Mouse (Mus musculus): ENCODE data around the gene Mpp3.

Gene Mpp3

DNA sequence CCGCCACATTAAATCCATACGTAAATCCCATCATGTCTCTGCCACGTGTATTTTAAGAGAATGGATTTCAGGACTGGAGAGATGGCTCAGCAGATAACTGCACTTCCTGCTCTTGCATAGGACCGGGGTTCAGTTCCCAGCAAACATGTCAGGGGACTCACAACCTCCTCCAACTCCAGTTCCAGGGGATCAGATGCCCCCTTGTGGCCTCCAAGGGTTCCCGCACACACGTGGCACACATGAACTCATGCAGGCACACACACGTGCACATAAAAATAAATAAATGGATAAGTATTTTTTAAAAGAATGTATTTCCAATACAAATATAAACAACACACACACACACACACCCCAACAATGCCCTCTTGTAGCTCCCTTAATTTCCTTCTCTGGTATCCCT lies 51.3 kb downstream of the Mpp3 start:
- DNase-seq (ENCODE audit: low spot score): no peak

DNA sequence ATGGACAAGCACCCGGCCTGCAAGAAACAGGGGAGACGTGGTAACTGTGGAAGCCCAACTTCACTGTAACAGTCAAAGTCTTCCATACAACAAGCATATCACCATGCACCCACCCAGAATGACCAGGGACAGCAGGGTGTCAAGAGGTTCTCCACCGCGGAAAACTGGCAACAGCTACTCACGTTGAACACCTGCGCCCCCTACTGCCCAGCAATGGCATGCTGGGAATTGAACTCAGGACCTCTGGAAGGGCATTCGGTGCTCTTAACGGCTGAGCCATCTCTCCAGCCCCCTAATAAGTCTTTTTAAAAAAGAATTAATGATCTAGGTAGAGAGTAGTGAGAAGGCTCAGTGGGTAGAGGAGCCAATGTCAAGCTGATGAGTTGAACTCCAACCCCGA lies 53.3 kb downstream of the Mpp3 start:
- DNase-seq (ENCODE audit: low spot score): no peak

DNA sequence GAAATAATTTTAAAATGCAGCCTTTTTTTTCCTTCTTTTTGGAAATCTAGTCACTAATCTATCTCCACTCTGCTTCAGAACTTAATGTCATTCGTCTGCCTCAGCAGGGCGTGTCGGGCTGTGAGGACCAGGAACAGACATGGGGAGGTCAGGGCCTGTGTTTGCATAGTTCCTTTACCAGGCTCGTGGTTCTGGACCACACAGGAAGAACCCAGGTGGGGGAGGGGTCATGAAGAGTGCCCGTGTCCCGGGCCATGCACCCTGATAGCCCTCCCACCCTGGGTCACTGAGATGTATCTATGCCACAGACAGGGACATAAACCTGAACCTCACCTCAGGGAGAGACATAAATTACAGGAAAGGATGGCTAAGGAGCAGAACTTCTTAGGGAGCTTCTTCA lies 54.1 kb downstream of the Mpp3 start:
- no peak for DNase-seq (ENCODE audit: low spot score)

DNA sequence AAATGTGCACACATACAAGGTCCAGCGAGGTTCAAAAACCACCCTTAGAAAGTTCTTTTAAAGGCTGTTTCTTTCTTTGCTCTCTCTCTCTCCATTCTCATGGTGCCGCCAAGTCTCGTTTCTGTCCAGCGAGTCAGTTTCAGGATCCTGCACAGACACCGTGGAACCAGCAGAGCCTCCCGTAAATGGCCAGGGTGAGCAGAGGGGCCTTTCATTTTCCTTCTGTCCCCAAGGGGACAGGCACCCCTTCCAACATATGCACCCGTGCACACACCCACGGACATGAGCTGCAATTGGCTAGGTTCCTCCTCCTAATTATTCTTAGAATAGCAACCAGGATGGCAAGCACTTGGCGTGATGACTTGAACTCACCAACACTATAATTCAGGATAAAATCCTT lies 54.8 kb downstream of the Mpp3 start:
- DNase-seq (ENCODE audit: low spot score): no peak

DNA sequence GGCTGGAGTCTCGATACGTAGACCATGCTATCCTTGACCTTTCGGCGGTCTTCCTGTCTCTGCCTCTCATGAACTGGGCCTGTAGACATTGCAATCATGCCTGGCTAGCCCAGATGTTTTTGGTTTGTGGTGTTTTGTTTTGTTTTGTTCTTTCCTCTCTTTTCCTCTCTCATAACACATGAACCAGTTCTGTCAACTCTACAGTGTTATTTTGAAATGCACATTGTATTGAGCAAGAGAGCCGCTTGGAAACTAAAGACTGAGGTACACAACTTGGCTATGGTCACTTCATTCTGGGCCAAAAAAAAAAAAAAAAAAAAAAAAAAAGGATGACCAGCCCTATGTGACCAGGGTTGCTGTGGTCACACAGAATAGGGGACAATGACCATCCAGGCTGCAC lies 55.6 kb downstream of the Mpp3 start:
- DNase-seq (ENCODE audit: low spot score): no peak

DNA sequence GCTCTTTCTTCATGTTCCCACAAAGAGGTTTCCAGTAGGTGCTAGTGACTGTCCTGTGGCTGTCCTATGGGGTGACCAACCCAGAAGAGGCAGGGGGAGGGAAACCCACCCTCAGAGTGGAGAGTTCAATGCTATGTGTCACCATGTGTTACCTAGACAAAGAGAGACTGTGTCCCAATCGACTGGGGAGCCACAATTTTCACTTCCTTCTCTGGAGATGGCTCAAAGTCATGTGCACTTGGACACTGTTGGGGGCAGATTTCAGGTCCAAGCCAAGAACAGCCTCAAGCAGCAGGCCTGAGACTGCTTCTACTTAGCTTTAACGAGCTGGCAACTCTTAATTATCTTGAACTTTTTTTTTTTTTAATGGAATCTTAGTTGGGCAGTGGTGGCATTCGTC lies 56.2 kb downstream of the Mpp3 start:
- DNase-seq (ENCODE audit: low spot score): no peak

DNA sequence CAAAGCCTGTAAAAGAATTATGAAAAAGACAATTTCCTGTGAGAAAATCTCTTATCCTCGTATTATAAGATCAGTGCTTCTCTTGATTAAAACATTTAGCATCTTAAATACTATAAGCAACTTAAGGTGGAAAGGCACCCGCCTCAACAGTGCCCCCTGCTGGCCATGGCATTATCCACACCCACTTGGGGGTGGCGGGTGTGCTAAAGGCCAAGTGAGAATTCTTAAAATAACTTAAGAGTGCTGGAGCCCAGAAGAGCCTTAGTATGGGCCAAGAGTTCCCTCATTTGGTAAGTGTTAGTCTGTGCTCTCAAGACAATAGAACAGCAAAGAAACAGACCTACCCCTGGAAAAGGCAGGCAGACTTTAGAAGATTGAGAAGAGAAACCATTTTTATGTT lies 56.9 kb downstream of the Mpp3 start:
- peak; percentile 23 for DNase-seq (ENCODE audit: low spot score)

DNA sequence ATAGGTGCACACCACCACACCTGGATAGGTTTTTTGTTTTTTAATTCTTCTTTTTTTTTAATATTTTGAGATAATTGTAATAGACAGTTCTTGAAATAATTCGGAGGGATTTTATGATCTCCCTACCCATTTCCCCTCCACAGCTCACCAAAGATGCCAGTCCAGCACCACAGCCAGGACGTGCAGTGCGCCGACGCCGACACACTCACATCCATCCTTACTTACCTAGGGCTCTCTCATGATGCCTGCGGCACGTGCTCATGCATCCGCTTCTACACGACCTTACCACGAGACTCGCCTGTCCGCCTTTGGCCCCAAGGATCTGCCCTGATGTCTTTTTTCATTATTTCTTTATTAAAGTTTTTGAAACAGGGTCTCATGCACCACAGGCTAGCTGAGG lies 58.4 kb downstream of the Mpp3 start:
- no peak for DNase-seq (ENCODE audit: low spot score)

DNA sequence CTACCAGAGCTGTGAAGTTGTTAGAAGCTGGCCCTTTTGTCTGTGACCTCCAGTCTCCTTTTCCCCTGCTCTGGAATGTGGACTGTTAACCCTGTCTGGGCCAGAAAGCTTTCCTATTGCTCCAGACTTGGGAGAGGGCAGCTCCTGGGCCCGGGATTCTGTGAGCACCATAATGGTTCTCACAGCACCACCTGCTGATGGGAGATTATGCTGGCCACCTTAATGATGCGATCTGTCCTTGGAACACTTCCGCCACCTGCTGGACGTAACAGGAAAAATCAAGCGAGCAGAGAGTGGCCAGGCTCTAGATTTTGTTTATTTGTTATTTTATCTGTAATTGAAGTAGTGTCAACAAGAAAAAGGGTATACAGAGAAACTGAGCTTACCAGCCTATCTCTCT lies 59.5 kb downstream of the Mpp3 start:
- peak; percentile 87 for DNase-seq (ENCODE audit: low spot score)

DNA sequence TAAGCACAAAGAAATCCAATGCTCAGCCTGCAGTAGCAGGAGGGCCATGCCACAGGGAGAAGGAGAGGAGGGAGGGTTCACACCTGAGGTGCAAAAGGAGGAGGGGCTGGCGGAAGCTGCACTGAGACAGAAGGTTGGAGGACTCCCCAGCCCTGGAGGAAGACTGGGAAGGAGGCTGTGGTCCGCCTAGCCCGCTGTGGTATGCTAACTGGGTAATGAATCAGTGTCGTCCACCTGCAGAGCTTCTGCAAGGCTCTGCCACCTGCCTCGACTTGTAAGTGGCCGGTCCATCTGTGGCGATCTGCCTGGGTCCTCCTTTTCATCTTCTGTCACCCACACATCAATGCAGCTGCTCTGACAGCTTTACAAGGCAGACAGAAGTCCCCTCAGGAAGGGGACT lies 60.0 kb downstream of the Mpp3 start:
- no peak for DNase-seq (ENCODE audit: low spot score)

DNA sequence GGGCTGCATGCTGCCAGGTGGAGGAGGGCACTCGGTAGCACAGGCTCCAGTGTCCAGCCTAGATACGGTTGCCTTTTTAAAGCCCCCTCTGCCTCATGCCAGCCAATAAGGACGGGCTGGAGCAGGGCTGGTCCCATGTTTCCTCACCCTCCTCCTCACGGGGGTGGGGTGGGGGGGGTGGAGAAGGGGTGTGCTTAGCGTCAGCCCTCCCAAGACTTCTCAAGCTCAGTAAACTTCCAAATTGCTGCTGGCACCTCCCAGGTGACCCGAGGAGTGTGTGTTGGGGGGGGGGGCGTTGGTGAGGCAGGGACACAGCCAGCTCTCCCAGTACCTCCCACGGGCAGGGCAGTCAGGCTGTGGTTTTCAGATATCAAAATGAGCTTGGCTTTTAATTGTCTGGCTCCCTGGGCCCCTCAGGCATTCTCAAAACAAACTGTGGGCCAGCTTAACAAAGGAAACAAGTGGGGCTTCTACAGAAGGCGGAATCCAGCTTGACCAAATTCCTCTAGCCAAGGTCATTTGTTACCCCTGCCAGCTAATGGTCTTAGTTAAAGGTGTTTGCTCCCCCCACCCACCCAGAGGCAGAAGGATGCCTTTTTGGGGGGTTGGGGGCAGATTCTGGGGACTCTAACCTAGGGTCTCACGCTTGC lies 61.2 kb downstream of the Mpp3 start, which contains the start of gene Sost:
Sost (minus strand) TSS at position 51 of the 650 bp plus-strand sequence.
- no peak for DNase-seq (ENCODE audit: low spot score)

DNA sequence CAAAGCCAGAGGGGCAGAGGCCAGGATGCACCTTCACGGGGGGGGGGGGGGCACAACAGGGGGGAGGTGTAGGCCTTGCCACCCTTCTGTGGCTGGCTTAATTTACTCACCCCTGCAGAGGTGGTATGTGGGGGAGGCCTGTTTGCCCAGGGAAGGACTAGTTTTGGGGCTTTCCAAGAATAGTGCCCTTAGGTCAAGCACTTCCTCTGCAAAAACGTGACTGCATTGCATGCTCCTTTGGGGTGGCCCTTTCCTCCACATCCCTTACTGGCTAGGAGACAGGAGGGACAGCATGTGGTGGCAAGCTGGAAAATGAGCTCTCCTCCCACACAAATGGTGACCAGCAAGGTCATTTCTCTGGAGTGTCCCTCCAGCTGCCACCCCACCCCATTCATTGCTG lies 62.7 kb downstream of the Mpp3 start:
- no peak for DNase-seq (ENCODE audit: low spot score)

DNA sequence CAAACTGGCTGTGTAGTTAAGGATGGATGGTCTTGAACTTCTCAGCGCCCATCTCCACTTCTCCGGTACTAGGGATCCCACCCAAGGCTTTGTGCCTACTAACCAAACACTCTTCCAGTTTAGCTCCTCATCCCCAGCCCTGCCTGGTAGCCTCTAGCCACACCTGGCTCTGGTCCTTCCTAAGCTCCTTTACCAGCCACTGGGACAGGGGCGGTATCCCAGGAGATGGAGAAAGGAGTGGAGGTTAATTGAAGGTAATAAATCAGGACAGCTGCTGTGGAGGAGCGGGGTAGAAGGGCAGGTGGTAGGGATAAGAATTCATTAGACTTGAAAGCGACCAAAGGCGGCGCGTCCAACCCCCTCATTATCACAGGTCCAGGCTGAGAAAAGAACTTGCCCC lies 63.6 kb downstream of the Mpp3 start:
- DNase-seq (ENCODE audit: low spot score): peak; percentile 47

DNA sequence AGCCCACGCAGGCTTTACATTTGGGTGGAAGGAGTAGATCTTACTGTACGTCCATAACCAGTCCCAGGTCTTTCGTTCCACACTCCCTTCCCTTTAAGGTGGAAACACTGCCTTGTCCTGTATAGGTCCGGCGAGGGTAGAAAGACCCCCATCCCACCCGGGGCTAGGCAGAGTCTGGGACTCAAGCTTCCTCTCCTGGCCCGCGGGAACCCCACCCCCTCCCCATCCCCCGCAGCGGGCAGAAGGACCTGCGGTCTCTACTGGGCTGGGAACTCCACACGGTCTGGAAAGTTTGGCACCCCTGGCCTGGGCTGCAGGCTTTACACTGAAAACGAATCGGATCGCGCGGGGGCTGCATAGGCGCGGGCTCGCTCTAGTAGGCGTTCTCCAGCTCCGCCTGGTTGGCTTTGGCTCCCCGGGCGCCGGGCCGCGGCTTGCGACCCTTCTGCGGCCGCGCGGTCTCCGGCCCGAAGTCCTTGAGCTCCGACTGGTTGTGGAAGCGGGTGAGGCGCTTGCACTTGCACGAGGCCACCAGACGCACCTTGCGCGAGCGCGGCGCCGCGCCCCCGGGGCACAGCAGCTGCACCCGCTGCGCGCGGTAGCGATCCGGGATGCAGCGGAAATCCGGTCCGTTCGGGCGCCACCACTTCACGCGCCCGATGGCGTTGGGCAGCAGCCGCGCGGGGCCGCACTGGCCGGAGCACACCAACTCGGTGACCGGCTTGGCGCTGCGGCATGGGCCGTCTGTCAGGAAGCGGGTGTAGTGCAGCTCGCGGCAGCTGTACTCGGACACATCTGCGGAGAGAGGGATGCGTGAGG lies 64.6 kb downstream of the Mpp3 start:
- peak; percentile 66 for DNase-seq (ENCODE audit: low spot score)

DNA sequence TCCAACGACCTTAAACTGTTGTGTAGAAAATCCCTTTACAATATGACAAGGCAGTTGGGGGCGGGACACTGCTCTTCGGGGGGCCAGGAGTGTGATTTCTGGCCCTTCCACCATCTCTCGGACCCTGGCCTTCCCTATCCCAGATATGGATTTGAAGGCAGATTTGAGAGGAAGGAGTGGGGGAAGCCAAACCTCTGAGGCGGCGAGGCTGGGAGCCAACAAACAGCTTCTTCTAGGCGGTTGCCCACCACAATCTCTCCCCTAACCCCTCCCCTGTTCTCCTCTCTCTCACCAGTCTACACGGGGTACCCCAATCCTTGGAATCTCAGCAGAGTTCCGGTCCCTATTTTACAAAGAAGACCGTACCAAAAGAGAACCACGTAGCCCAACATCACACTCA lies 65.2 kb downstream of the Mpp3 start:
- DNase-seq (ENCODE audit: low spot score): no peak

DNA sequence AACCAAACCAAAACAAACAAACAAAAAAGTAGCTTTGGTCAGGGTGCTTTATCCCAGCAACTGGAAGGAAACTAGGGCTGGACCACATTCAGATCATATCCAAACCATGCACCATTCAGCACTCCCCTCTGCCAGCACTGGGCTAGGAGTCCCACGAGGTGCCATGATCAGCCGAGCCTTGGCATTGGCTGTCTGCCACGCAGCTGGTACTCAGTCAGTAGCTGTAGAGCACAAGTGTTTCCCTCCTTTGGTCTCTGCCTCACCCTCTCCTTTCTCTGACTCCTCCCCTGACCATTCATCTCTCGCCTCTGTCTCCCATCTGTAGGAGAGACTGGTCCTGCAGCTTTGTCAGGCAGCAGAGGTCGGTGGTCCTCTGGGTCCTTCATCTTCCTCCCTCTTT lies 70.8 kb downstream of the Mpp3 start:
- DNase-seq (ENCODE audit: low spot score): peak; percentile 46

DNA sequence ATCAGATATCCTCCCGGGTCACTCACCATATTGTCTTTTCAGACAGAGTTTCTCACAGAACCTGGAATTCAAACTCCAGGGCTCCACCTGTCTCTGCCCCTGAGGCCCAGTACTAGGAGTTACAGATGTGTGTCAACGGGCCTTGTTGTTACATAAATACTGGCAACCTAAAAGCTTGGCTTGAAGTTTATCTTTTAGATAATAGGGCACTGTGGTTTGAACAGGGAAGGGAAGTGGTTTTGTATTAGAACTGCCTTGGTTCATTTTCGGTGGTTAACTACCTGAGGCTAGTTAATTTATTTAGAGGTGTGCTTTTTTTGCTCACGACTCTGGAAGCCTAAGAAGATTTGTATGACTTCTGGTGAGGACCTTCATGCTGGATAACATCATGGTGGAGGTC lies 74.8 kb downstream of the Mpp3 start:
- DNase-seq (ENCODE audit: low spot score): no peak

DNA sequence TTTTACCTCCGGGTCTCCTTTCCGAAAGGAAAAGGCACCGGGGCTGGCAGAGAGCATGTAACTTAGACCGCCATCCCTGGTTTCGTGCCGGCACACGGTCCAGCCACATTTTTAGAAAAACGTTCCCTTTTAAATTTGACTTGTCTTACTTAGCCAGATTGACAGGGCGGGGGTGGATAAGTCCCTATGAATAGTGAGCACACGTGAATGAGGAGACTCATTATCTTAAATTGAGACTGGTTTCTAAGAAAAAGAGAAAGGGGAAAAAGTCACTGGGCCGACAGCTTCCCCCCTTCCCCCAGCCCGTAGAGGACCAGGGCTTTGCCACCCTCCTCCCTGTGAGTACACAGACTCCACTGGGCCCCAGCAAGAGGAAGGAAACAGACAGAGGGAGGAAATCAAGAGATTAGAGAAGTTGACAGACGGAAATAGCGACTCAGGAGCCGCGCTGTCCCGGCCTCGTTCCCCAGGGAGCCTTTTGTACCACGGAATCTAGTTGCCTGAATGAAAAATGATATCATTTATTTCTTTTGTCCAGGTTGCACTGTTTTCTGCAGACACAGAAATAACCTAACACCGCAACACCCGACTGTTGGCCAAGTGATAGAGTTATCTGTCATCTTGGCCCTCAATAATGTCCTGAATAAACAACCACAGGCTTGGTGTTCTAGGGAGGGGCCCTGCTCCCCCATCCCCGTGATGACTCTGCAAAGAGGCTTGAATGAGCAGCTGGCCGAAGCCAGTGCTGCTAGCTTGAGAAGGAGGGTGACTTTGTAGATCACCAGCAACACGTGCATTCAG lies 75.5 kb downstream of the Mpp3 start:
- peak; percentile 22 for DNase-seq (ENCODE audit: low spot score)

DNA sequence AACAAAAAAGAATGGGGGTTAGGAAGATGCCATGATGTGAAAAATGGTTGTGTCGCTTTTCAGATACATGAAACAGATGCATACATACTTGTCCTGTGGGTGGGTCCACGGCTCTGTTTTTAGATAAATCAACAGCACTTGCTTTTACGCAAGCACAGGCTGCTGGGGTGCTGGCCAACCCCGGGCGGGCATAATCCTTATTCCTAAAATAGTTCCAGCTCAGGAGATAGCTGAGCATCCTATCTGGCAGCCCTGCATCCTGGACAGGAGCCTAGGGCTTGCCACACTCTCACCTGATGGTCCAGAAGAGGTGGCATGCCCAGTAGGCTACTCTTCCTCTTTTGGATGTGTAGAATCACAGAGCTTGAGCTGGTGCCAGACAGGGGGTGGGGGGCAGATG lies 78.2 kb downstream of the Mpp3 start:
- DNase-seq (ENCODE audit: low spot score): no peak
